Mouse (Mus musculus): ENCODE data around the gene Eif4g1.

DNA sequence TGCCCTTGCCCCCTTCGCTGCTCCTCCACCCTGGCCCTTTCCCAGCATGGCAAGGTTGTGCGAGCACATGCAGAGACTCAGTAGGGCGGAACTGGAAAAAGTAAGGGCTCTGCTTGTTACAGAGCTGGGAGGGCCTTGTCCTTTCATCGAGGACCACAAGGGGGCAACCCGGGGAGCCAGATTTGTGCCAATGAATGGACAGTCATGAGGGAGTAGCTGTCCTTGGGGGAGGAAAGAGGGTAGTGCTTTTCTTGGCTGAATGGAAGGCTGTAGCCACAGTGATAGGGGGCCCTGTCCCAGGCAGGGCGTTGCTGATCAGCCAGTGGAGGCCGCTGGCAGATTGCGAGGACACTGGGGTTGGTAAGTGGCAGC lies 34.4 kb downstream of the Eif4g1 start:
- peak; percentile 63; the same call in 1 of the 2 replicates for TF ChIP-seq CTCF (IDR thresholded peaks at IDR 0.05; ENCODE audit: extremely low read depth, insufficient read length, insufficient replicate concordance, low read depth, low read length)
- no peak for TF ChIP-seq POLR2A (IDR thresholded peaks at IDR 0.05; ENCODE audit: low read depth, low read length)
